Mouse (Mus musculus) bone marrow macrophage, adult 2 months (primary cell): ENCODE results near the gene 4930455H04Rik.

Source experiments
- CTCF ChIP-seq: IDR thresholded peaks from 2 replicates; pipeline ENCODE4 v1.5.1; 2012; ENCODE audit warnings: low read depth, mild to moderate bottlenecking, low read length, moderate library complexity
- POLR2A ChIP-seq: IDR thresholded peaks from 2 replicates; pipeline ENCODE4 v1.6.1; 2012; ENCODE audit warnings: mild to moderate bottlenecking, low read depth, low read length, borderline replicate concordance

DNA sequence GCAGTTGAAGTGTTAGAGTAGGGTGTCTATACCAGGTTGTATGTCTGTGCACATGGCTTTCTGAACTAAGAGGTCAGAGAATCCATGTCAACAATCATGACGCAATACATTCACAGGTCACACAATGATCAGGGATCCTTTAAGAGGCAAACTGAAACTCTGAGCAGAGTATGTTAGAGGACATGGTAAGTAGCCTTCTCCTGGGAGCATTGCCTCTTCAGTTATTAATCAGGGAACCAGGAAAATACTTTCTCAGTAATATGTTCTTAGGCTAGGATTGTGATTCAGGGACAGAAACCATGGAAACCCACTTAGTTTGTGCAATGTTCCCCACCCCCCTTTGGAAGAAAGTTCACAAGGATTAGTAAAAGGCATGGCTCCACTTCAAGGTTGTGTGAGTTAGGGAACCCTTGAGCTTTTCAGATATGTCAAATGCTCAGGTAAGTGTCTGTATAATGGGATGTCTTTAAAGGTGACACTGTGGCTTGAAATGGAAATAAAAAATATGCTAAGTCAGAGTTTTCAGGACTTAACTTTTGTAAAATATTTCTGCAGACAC lies 26.4 kb upstream of the 4930455H04Rik start:
- no peak for TF ChIP-seq CTCF
- TF ChIP-seq POLR2A, result no peak
